ENCODE assay signal across 11 mouse cellular contexts in genomic region chr15:97180970-97181669, GRCm38 (mm10).
DNase-seq lines count a peak whose midpoint lies in the region; ATAC-seq lines count a peak whose summit lies in the region.
"Had no signal": no experiment of that assay in that cellular context is flagged by ENCODE, and none has a peak within 500 bp of the region (broad histone marks: within the 10 kb centered on the region; RNA-seq: fewer than 3 reads in every experiment).

No protein-coding gene starts in this region.

- peaks cover 5% of the 10 kb centered on the region for H3K27me3 ChIP-seq in megakaryocyte, embryonic 14.5 days (replicated peaks)
- no peaks in the 10 kb centered on the region for H3K27me3 ChIP-seq in forebrain, embryonic 14.5 days (replicated peaks; ENCODE audit: control insufficient read depth, insufficient read depth, low read length)
- H3K27me3 ChIP-seq in heart, embryonic 12.5 days (replicated peaks), result no peaks in the 10 kb centered on the region
- H3K27me3 ChIP-seq in liver, embryonic 11.5 days (replicated peaks; ENCODE audit: control insufficient read depth, insufficient read depth, low read length), result no peaks in the 10 kb centered on the region
- H3K27me3 ChIP-seq: embryonic facial prominence, embryonic 13.5 days; limb, embryonic 13.5 days had no signal

- H3K4me3 ChIP-seq in megakaryocyte, embryonic 14.5 days (replicated peaks), result peak overlapping the region; percentile 3
- no peak overlapping the region for H3K4me3 ChIP-seq in forebrain, embryonic 14.5 days (ENCODE audit: low read depth, low read length)
- H3K4me3 ChIP-seq in heart, embryonic 12.5 days, result no peak overlapping the region
- no peak overlapping the region for H3K4me3 ChIP-seq in liver, embryonic 11.5 days (ENCODE audit: low read depth, low read length)
- H3K4me3 ChIP-seq: embryonic facial prominence, embryonic 13.5 days; limb, embryonic 13.5 days had no signal

- H3K9ac ChIP-seq in forebrain, embryonic 14.5 days (ENCODE audit: low read length), result no peak overlapping the region
- no peak overlapping the region for H3K9ac ChIP-seq in heart, embryonic 12.5 days
- no peak overlapping the region for H3K9ac ChIP-seq in liver, embryonic 11.5 days (ENCODE audit: low read depth, low read length)
- H3K9ac ChIP-seq: embryonic facial prominence, embryonic 13.5 days; limb, embryonic 13.5 days had no signal

- no peaks in the 10 kb centered on the region for H3K36me3 ChIP-seq in megakaryocyte, embryonic 14.5 days (replicated peaks; ENCODE audit: low read length)
- H3K36me3 ChIP-seq in forebrain, embryonic 14.5 days (ENCODE audit: control insufficient read depth, insufficient read depth, low read length), result no peaks in the 10 kb centered on the region
- H3K36me3 ChIP-seq in heart, embryonic 12.5 days, result no peaks in the 10 kb centered on the region
- H3K36me3 ChIP-seq in liver, embryonic 11.5 days (ENCODE audit: control insufficient read depth, insufficient read depth, low read length), result no peaks in the 10 kb centered on the region
- H3K36me3 ChIP-seq: embryonic facial prominence, embryonic 13.5 days; limb, embryonic 13.5 days had no signal

- DNase-seq in forebrain, embryonic 14.5 days (ENCODE audit: low spot score), result peak; percentile 74
- DNase-seq in left cerebral cortex, postnatal 36 days (ENCODE audit: low spot score in 2 of 2), result peak; percentile 13 to 30
- DNase-seq in right cerebral cortex, postnatal 14 days, result peak; percentile 22
- no peak for DNase-seq in thymus, postnatal 10 days (ENCODE audit: low spot score in 2 of 2)
- no peak for DNase-seq in liver, embryonic 11.5 days (ENCODE audit: low spot score)
- DNase-seq: heart, postnatal 10 days had no signal

- intact Hi-C loops in left cerebral cortex, postnatal 36 days (cut with DNase I), result no loop called here

- no peak overlapping the region for H3K4me2 ChIP-seq in forebrain, embryonic 14.5 days (ENCODE audit: low read length)
- H3K4me2 ChIP-seq in heart, embryonic 12.5 days, result no peak overlapping the region
- no peak overlapping the region for H3K4me2 ChIP-seq in liver, embryonic 11.5 days
- H3K4me2 ChIP-seq: embryonic facial prominence, embryonic 13.5 days; limb, embryonic 13.5 days had no signal

- no peaks in the 10 kb centered on the region for H3K4me1 ChIP-seq in megakaryocyte, embryonic 14.5 days
- peaks cover 10% of the 10 kb centered on the region for H3K4me1 ChIP-seq in forebrain, embryonic 14.5 days (ENCODE audit: control insufficient read depth, insufficient read depth, low read length)
- 0 out of 2 replicates have a peak, but pooled peaks cover 4% of the 10 kb centered on the region for H3K4me1 ChIP-seq in heart, embryonic 12.5 days (replicated peaks)
- 0 out of 2 replicates have a peak, but pooled peaks cover 2% of the 10 kb centered on the region for H3K4me1 ChIP-seq in liver, embryonic 11.5 days (replicated peaks; ENCODE audit: control insufficient read depth, insufficient read depth, low read length)

- 39% methylated on average over 9 of the region's 9 CpGs for WGBS in forebrain, embryonic 14.5 days
- 71% methylated on average over 9 of the region's 9 CpGs for WGBS in heart, embryonic 12.5 days
- WGBS in liver, embryonic 11.5 days, result 73% methylated on average over 9 of the region's 9 CpGs

- H3K27ac ChIP-seq in forebrain, embryonic 14.5 days (ENCODE audit: low read depth, low read length), result peak overlapping the region; percentile 59; the same call in 1 of the 2 replicates
- H3K27ac ChIP-seq in heart, embryonic 12.5 days (ENCODE audit: poor library complexity, severe bottlenecking), result no peak overlapping the region
- no peak overlapping the region for H3K27ac ChIP-seq in liver, embryonic 11.5 days (ENCODE audit: low read depth, low read length)
- H3K27ac ChIP-seq: embryonic facial prominence, embryonic 13.5 days; limb, embryonic 13.5 days had no signal

- no peak for ATAC-seq in megakaryocyte, adult 5-6 weeks (ENCODE audit: poor library complexity, severe bottlenecking)
- peak; percentile 55 for ATAC-seq in forebrain, embryonic 14.5 days
- ATAC-seq in heart, embryonic 12.5 days (ENCODE audit: insufficient number of reproducible peaks, low FRiP score), result no peak
- no peak for ATAC-seq in liver, embryonic 11.5 days (replicated peaks; ENCODE audit: low FRiP score)

- no peaks in the 10 kb centered on the region for H3K9me3 ChIP-seq in megakaryocyte, embryonic 14.5 days
- H3K9me3 ChIP-seq in forebrain, embryonic 14.5 days (replicated peaks; ENCODE audit: control insufficient read depth, low read length), result no peaks in the 10 kb centered on the region
- H3K9me3 ChIP-seq in heart, embryonic 12.5 days (replicated peaks), result no peaks in the 10 kb centered on the region
- H3K9me3 ChIP-seq in liver, embryonic 11.5 days (ENCODE audit: control insufficient read depth, low read length), result no peaks in the 10 kb centered on the region
- H3K9me3 ChIP-seq: embryonic facial prominence, embryonic 13.5 days; limb, embryonic 13.5 days had no signal

Comparison
In these comparisons a context has a peak if more than half of its experiments do, and no peak if none do; other contexts are left out.
1. DNase-seq: peak in forebrain, embryonic 14.5 days (single experiment), left cerebral cortex, postnatal 36 days (2 of 2) and right cerebral cortex, postnatal 14 days (single experiment); none in thymus, postnatal 10 days (0 of 2) and liver, embryonic 11.5 days (single experiment).